Mouse (Mus musculus) cerebellum, adult 11-12 months (tissue): ENCODE data around the gene Podxl.

ENCODE experiments used
- DNase-seq: peaks from one replicate; pipeline ENCODE4 v3.0.0; 2022

The Podxl gene

GRCm38 (mm10) chr6:31563235-31564181 is at the start of gene Podxl:
Gene Podxl (minus strand): TSS chr6:31563981.
- DNase-seq, result no peak

GRCm38 (mm10) chr6:31612560-31613270 is 48.9 kb upstream of the Podxl start:
- DNase-seq, result no peak

- no peak for DNase-seq
These were observed 42.6 kb upstream of the Podxl start for GRCm38 (mm10) chr6:31606429-31606828.

GRCm38 (mm10) chr6:31604629-31605265 is 41.0 kb upstream of the Podxl start:
- DNase-seq, result peak; percentile 9

GRCm38 (mm10) chr6:31602489-31602888 is 38.7 kb upstream of the Podxl start:
- DNase-seq, result no peak

GRCm38 (mm10) chr6:31601131-31601530 is 37.4 kb upstream of the Podxl start:
- no peak for DNase-seq

- DNase-seq, result no peak
These were observed 36.1 kb upstream of the Podxl start for GRCm38 (mm10) chr6:31599863-31600262.

GRCm38 (mm10) chr6:31598349-31598911 is 34.6 kb upstream of the Podxl start:
- no peak for DNase-seq

GRCm38 (mm10) chr6:31597136-31597460 is 33.3 kb upstream of the Podxl start:
- DNase-seq, result no peak

GRCm38 (mm10) chr6:31596346-31597135 is 32.8 kb upstream of the Podxl start:
- no peak for DNase-seq

GRCm38 (mm10) chr6:31592579-31593238 is 28.9 kb upstream of the Podxl start:
- no peak for DNase-seq

- no peak for DNase-seq
These were observed 28.3 kb upstream of the Podxl start for GRCm38 (mm10) chr6:31592128-31592527.

GRCm38 (mm10) chr6:31591676-31592075 is 27.9 kb upstream of the Podxl start:
- DNase-seq, result no peak

GRCm38 (mm10) chr6:31590754-31591153 is 27.0 kb upstream of the Podxl start:
- no peak for DNase-seq

- no peak for DNase-seq
These were observed 25.5 kb upstream of the Podxl start for GRCm38 (mm10) chr6:31589268-31589667.

GRCm38 (mm10) chr6:31587655-31588054 is 23.9 kb upstream of the Podxl start:
- no peak for DNase-seq

GRCm38 (mm10) chr6:31586127-31586526 is 22.3 kb upstream of the Podxl start:
- no peak for DNase-seq

GRCm38 (mm10) chr6:31576151-31576550 is 12.4 kb upstream of the Podxl start:
- no peak for DNase-seq

- no peak for DNase-seq
These were observed 11.3 kb upstream of the Podxl start for GRCm38 (mm10) chr6:31575063-31575462.

GRCm38 (mm10) chr6:31571459-31571858 is 7.7 kb upstream of the Podxl start:
- DNase-seq, result no peak

- DNase-seq, result no peak
These were observed 4.4 kb upstream of the Podxl start for GRCm38 (mm10) chr6:31568070-31568595.

- DNase-seq, result no peak
These were observed 3.4 kb upstream of the Podxl start for GRCm38 (mm10) chr6:31567200-31567599.
